Mouse (Mus musculus) MEL (cell line): ENCODE results near the gene Gm20604. TPM values are rescaled to one million over a fixed set of nuclear protein-coding genes. Genes with fewer than 3 reads are reported as not detected.

Experiments
- DNase-seq: peaks from one replicate; pipeline ENCODE4 v3.0.0; 2011; ENCODE audit warnings: low read depth, low spot score
- H3K27ac ChIP-seq: 2 replicates; pipeline ENCODE4 v1.5.1; 2012; ENCODE audit warnings: low read depth, mild to moderate bottlenecking, control low read depth, low read length, moderate library complexity; ENCODE audit not compliant: control insufficient read depth
- H3K27me3 ChIP-seq, 2 experiments: fragments of 150-350 bp in 1 of 2; sonication (generic) in 1 of 2; 2 replicates each; pipeline ENCODE4 v1.6.1; 2012; ENCODE audit warnings: low read length in 2 of 2, mild to moderate bottlenecking in 2 of 2, improper control_type of control experiment in 1 of 2, moderate library complexity in 1 of 2; ENCODE audit not compliant: insufficient read depth in 2 of 2, control insufficient read depth in 1 of 2
- H3K36me3 ChIP-seq, 2 experiments: 2 replicates each; pipeline ENCODE4 v1.6.1; 2012 to 2014; ENCODE audit warnings: low read length in 2 of 2, improper control_type of control experiment in 1 of 2, inconsistent platforms in 1 of 2, mild to moderate bottlenecking in 1 of 2; ENCODE audit not compliant: insufficient read depth in 2 of 2, control insufficient read depth in 1 of 2
- H3K4me1 ChIP-seq, 2 experiments: fragments of 150-350 bp in 1 of 2; sonication (generic) in 1 of 2; 2 replicates each; pipeline ENCODE4 v1.6.1; 2012; ENCODE audit warnings: low read length in 2 of 2, improper control_type of control experiment in 1 of 2, mild to moderate bottlenecking in 1 of 2; ENCODE audit not compliant: insufficient read depth in 2 of 2, control insufficient read depth in 1 of 2
- H3K4me3 ChIP-seq, 2 experiments: fragments of 150-350 bp in 1 of 2; sonication (generic) in 1 of 2; 2 replicates each; pipeline ENCODE4 v1.5.1; 2012; ENCODE audit warnings: low read depth in 2 of 2, low read length in 2 of 2, mild to moderate bottlenecking in 2 of 2, moderate library complexity in 2 of 2, control low read depth in 1 of 2, improper control_type of control experiment in 1 of 2; ENCODE audit not compliant: control insufficient read depth in 1 of 2, insufficient read depth in 1 of 2
- H3K79me2 ChIP-seq: 2 replicates; pipeline ENCODE4 v1.6.1; 2012; ENCODE audit warnings: mild to moderate bottlenecking, low read length, moderate library complexity; ENCODE audit not compliant: control insufficient read depth, poor library complexity, insufficient read depth
- H3K9ac ChIP-seq: 2 replicates; pipeline ENCODE4 v1.6.1; 2012; ENCODE audit warnings: low read depth, mild to moderate bottlenecking, control low read depth, low read length, moderate library complexity; ENCODE audit not compliant: control insufficient read depth, poor library complexity, severe bottlenecking
- H3K9me3 ChIP-seq: fragments of 150-350 bp; sonication (generic); replicated peaks from 2 replicates; pipeline ENCODE4 v1.6.1; 2012; ENCODE audit warnings: mild to moderate bottlenecking, low read length, improper control_type of control experiment, moderate library complexity; ENCODE audit not compliant: insufficient read depth
- BHLHE40 ChIP-seq: IDR thresholded peaks from 2 replicates; pipeline ENCODE4 v1.6.1; 2012; ENCODE audit warnings: low read depth, mild to moderate bottlenecking, inconsistent platforms, low read length, improper control_type of control experiment, borderline replicate concordance
- CTCF ChIP-seq, 3 experiments: IDR thresholded peaks in 2 of 3; conservative IDR thresholded peaks in 1 of 3; 2 replicates each; pipeline ENCODE4 v1.5.1; 2011 to 2012; ENCODE audit warnings: low read length in 3 of 3, low read depth in 2 of 3, mild to moderate bottlenecking in 2 of 3, improper control_type of control experiment in 1 of 3, inconsistent platforms in 1 of 3, mixed read lengths in 1 of 3, moderate library complexity in 1 of 3; ENCODE audit not compliant: control insufficient read depth in 1 of 3, insufficient read depth in 1 of 3, poor library complexity in 1 of 3, severe bottlenecking in 1 of 3
- E2F4 ChIP-seq: IDR thresholded peaks from 2 replicates; pipeline ENCODE4 v1.6.1; 2011; ENCODE audit warnings: low read depth, low read length, improper control_type of control experiment, borderline replicate concordance
- ELF1 ChIP-seq: IDR thresholded peaks from 2 replicates; pipeline ENCODE4 v1.6.1; 2014; ENCODE audit warnings: low read depth, mild to moderate bottlenecking, inconsistent platforms, low read length, improper control_type of control experiment, moderate library complexity
- EP300 ChIP-seq, 2 experiments: IDR thresholded peaks; 2 replicates each; pipeline ENCODE4 v1.6.1; 2011; ENCODE audit warnings: improper control_type of control experiment in 2 of 2, low read length in 2 of 2, low read depth in 1 of 2, mild to moderate bottlenecking in 1 of 2
- ETS1 ChIP-seq: IDR thresholded peaks from 2 replicates; pipeline ENCODE4 v1.6.1; 2012; ENCODE audit warnings: low read depth, mild to moderate bottlenecking, inconsistent platforms, low read length, improper control_type of control experiment, moderate library complexity
- GABPA ChIP-seq: IDR thresholded peaks from 2 replicates; pipeline ENCODE4 v1.6.1; 2012; ENCODE audit warnings: low read depth, mild to moderate bottlenecking, inconsistent platforms, low read length, improper control_type of control experiment, moderate library complexity
- GATA1 ChIP-seq: IDR thresholded peaks from 2 replicates; pipeline ENCODE4 v1.6.1; 2011; ENCODE audit warnings: low read depth, low read length, improper control_type of control experiment
- JUND ChIP-seq: IDR thresholded peaks from 2 replicates; pipeline ENCODE4 v1.6.1; 2011; ENCODE audit warnings: low read depth, mild to moderate bottlenecking, improper control_type of control experiment, low read length
- KAT2A ChIP-seq: conservative IDR thresholded peaks from 2 replicates; pipeline ENCODE4 v1.6.1; 2012; ENCODE audit warnings: low read depth, low read length, improper control_type of control experiment, inconsistent platforms
- MAX ChIP-seq: IDR thresholded peaks from 2 replicates; pipeline ENCODE4 v1.6.1; 2011; ENCODE audit warnings: low read length, improper control_type of control experiment
- MAZ ChIP-seq: IDR thresholded peaks from 2 replicates; pipeline ENCODE4 v1.6.1; 2012; ENCODE audit warnings: low read depth, mild to moderate bottlenecking, inconsistent platforms, low read length, improper control_type of control experiment
- MEF2A ChIP-seq: IDR thresholded peaks from 2 replicates; pipeline ENCODE4 v1.6.1; 2014; ENCODE audit warnings: low read depth, mild to moderate bottlenecking, inconsistent platforms, low read length, improper control_type of control experiment; ENCODE audit not compliant: poor library complexity, insufficient replicate concordance, severe bottlenecking; ENCODE audit errors: extremely low read depth
- MXI1 ChIP-seq: IDR thresholded peaks from 2 replicates; pipeline ENCODE4 v1.6.1; 2011; ENCODE audit warnings: mild to moderate bottlenecking, low read depth, low read length, improper control_type of control experiment
- MYB ChIP-seq: IDR thresholded peaks from 2 replicates; pipeline ENCODE4 v1.6.1; 2011; ENCODE audit warnings: mild to moderate bottlenecking, low read depth, low read length, improper control_type of control experiment
- MYC ChIP-seq: IDR thresholded peaks from 2 replicates; pipeline ENCODE4 v1.6.1; 2011; ENCODE audit warnings: low read depth, mild to moderate bottlenecking, low read length, improper control_type of control experiment, moderate library complexity
- NELFE ChIP-seq: IDR thresholded peaks from 2 replicates; pipeline ENCODE4 v1.6.1; 2011; ENCODE audit warnings: low read depth, low read length, improper control_type of control experiment
- NRF1 ChIP-seq: IDR thresholded peaks from 2 replicates; pipeline ENCODE4 v1.6.1; 2014; ENCODE audit warnings: low read depth, mild to moderate bottlenecking, inconsistent platforms, low read length, improper control_type of control experiment, moderate library complexity; ENCODE audit not compliant: poor library complexity, insufficient read depth, severe bottlenecking
- POLR2A ChIP-seq, 2 experiments: IDR thresholded peaks; 2 replicates each; pipeline ENCODE4 v1.6.1; 2011 to 2012; ENCODE audit warnings: low read length in 2 of 2, mild to moderate bottlenecking in 2 of 2, control low read depth in 1 of 2, improper control_type of control experiment in 1 of 2, low read depth in 1 of 2, moderate library complexity in 1 of 2; ENCODE audit not compliant: control insufficient read depth in 1 of 2, insufficient read depth in 1 of 2, poor library complexity in 1 of 2
- POLR2AphosphoS2 ChIP-seq: IDR thresholded peaks from 2 replicates; pipeline ENCODE4 v1.6.1; 2011; ENCODE audit warnings: low read length, improper control_type of control experiment
- POLR2AphosphoS5 ChIP-seq: IDR thresholded peaks from 2 replicates; pipeline ENCODE4 v1.6.1; 2012; ENCODE audit warnings: low read depth, borderline replicate concordance, mild to moderate bottlenecking, inconsistent platforms, low read length, moderate library complexity, mixed read lengths
- RAD21 ChIP-seq: IDR thresholded peaks from 2 replicates; pipeline ENCODE4 v1.6.1; 2011; ENCODE audit warnings: mild to moderate bottlenecking, low read depth, low read length, improper control_type of control experiment
- SIN3A ChIP-seq: IDR thresholded peaks from 2 replicates; pipeline ENCODE4 v1.6.1; 2012; ENCODE audit warnings: low read length, improper control_type of control experiment, inconsistent platforms
- SMC3 ChIP-seq: IDR thresholded peaks from 2 replicates; pipeline ENCODE4 v1.6.1; 2011; ENCODE audit warnings: low read depth, low read length, improper control_type of control experiment
- TCF12 ChIP-seq: IDR thresholded peaks from 2 replicates; pipeline ENCODE4 v1.6.1; 2014; ENCODE audit warnings: low read depth, mild to moderate bottlenecking, inconsistent platforms, low read length, improper control_type of control experiment, moderate library complexity
- USF1 ChIP-seq: IDR thresholded peaks from 2 replicates; pipeline ENCODE4 v1.6.1; 2014; ENCODE audit warnings: low read depth, mild to moderate bottlenecking, inconsistent platforms, low read length, improper control_type of control experiment, moderate library complexity
- ZC3H11A ChIP-seq: IDR thresholded peaks from 2 replicates; pipeline ENCODE4 v1.6.1; 2012; ENCODE audit warnings: low read depth, mild to moderate bottlenecking, inconsistent platforms, low read length, improper control_type of control experiment
- polyA plus RNA-seq, 2 experiments: library from polyadenylated mRNA; stranded (reverse) in 1 of 2; unstranded in 1 of 2; fragments of >175 nt in 1 of 2; fragments of >200 nt in 1 of 2; gene quantifications; 2 replicates each; pipeline versions ENCODE4 v1.2.1 to v1.2.4; 2012; ENCODE audit warnings: low replicate concordance in 2 of 2, low read depth in 1 of 2; ENCODE audit not compliant: insufficient read length in 2 of 2, insufficient read depth in 1 of 2, missing spikeins in 1 of 2
- total RNA-seq: library from RNA; depleted of rRNA; stranded (reverse); fragments of 300-350 nt; gene quantifications from 2 replicates; pipeline ENCODE4 v1.2.3, GENCODE M21; 2012

Gm20604 gene
- total and polyA plus RNA-seq, 3 experiments: 7.9 to 8.8 TPM; not detected in 1

DNA sequence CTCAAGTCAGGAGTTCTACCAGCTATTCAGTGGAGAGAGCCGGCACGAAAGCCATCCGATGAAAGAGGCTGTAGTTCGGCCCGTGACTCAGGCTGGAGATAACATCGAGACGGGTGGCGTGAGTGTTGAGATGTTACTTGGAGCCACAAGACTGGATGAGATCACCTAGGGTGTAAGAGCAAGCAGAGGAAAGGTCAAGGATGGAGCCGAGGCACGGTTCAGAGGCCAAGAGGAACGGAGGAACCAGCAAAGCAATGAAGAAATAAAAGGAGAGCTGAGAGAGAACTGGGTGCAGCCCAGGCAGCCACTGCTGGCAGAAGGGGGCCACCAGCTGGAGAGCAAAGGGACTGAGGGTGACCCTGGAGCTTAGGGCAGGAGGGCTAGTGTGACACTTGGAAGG lies 50.3 kb downstream of the Gm20604 start:
- H3K9me3 ChIP-seq: no peaks in the 10 kb centered on the region
- H3K27me3 ChIP-seq: no peaks in the 10 kb centered on the region
- no peak for TF ChIP-seq NRF1
- TF ChIP-seq KAT2A: no peak
- no peak for TF ChIP-seq SIN3A
- no peak for TF ChIP-seq MYC
- no peak for TF ChIP-seq JUND
- TF ChIP-seq ZC3H11A: 0 out of 2 replicates have a peak, but pooled peaks have one; percentile 23
- no peak; a peak in 1 of 4 replicates for TF ChIP-seq POLR2A (IDR thresholded peaks at IDR 0.05; ENCODE audit: control insufficient read depth in 1 of 2, insufficient read depth in 1 of 2, low read depth in 1 of 2, low read length in 2 of 2, poor library complexity in 1 of 2)
- no peak for TF ChIP-seq MAX
- TF ChIP-seq GATA1: peak; percentile 41; the same call in 1 of the 2 replicates
- TF ChIP-seq ETS1: peak; percentile 13; the same call in 1 of the 2 replicates
- peak; percentile 90 for TF ChIP-seq BHLHE40
- TF ChIP-seq MXI1: peak; percentile 51; the same call in 1 of the 2 replicates
- no peak for TF ChIP-seq EP300 (IDR thresholded peaks at IDR 0.05; ENCODE audit: low read depth in 1 of 2, low read length in 2 of 2)
- no peak for TF ChIP-seq ELF1
- TF ChIP-seq POLR2AphosphoS5: no peak
- TF ChIP-seq SMC3: peak; percentile 41
- TF ChIP-seq E2F4: no peak
- TF ChIP-seq RAD21: peak; percentile 38
- no peak for TF ChIP-seq MAZ
- TF ChIP-seq GABPA: no peak
- TF ChIP-seq NELFE: peak; percentile 43; the same call in 1 of the 2 replicates
- TF ChIP-seq TCF12: no peak
- no peak for TF ChIP-seq POLR2AphosphoS2
- no peak for TF ChIP-seq USF1
- no peak for TF ChIP-seq MEF2A
- TF ChIP-seq MYB: no peak
- peak; percentile 22 to 54 (median 53); a peak in 4 of 6 replicates for TF ChIP-seq CTCF (IDR thresholded peaks at IDR 0.05 in 2 of 3, conservative IDR thresholded peaks at IDR 0.05 in 1 of 3; ENCODE audit: control insufficient read depth in 1 of 3, insufficient read depth in 1 of 3, low read depth in 2 of 3, low read length in 3 of 3, poor library complexity in 1 of 3, severe bottlenecking in 1 of 3)
- TF ChIP-seq, all 39 proteins: peak for 9
- Histone ChIP-seq H3K4me3 (peak overlapping the region; percentile 76 to 91), H3K27ac (peak overlapping the region; percentile 42), H3K36me3 (peaks cover 0 to 5% of the 10 kb centered on the region in 2 experiments; a peak in 2 of 4 replicates), H3K4me1 (peaks cover 9 to 15% of the 10 kb centered on the region in 2 experiments), H3K9ac (peak overlapping the region; percentile 69), H3K79me2 (peaks cover 10% of the 10 kb centered on the region)
- DNase-seq: peak; percentile 72
